Mouse (Mus musculus) olfactory bulb, adult 2 months (tissue): ENCODE results near the gene Jak1.

Experiments
- CTCF ChIP-seq: fragments of 200-500 bp; IDR thresholded peaks from 2 replicates; pipeline ENCODE4 v1.5.1; 2012; ENCODE audit warnings: low read depth, mild to moderate bottlenecking, low read length, moderate library complexity; ENCODE audit not compliant: insufficient read depth
- POLR2A ChIP-seq: fragments of 200-500 bp; IDR thresholded peaks from 2 replicates; pipeline ENCODE4 v1.6.1; 2012; ENCODE audit warnings: mild to moderate bottlenecking, low read depth, low read length, moderate library complexity; ENCODE audit not compliant: insufficient read depth

GRCm38 (mm10) chr4:101286562-101286961 lies 21.5 kb upstream of the Jak1 start:
- TF ChIP-seq CTCF (no peak), POLR2A (no peak)
